In the genomic region with DNA sequence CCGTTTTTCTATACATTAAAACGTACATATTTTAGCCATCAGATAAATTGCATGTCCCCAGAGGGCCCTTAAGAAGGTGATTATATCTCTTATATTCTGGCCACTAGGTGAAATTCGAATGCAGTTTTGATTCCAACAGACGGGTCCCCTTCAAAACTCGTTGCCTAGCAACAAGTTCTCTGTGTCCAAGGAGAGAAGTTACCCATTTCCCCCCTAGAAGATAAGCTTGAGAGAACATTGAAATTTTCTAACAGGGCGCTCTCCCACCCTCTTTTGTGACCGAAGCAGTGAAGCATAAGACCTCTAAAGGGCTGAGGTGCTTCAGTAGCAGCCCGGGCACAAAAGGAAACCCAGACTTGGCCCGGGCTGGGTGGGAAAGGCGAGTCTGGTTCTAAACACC, we compare ENCODE assay signal across 7 mouse cellular contexts. TPM values are rescaled to one million over a fixed set of nuclear protein-coding genes. Genes with fewer than 3 reads are reported as not detected.
DNase-seq lines count a peak whose midpoint lies in the region; ATAC-seq and TF ChIP-seq lines count a peak whose summit lies in the region.

A gene (plus strand): TSS at position 324 of the 400 bp plus-strand sequence.

- peak within 1 kb of the TSS; percentile 50 for H3K4me3 ChIP-seq in forebrain, embryonic 12.5 days (replicated peaks)
- H3K4me3 ChIP-seq in liver, embryonic 11.5 days (ENCODE audit: low read depth, low read length) = peak within 1 kb of the TSS; percentile 53
- H3K4me3 ChIP-seq in stomach, postnatal 0 days (ENCODE audit: low read depth, low read length) = peak within 1 kb of the TSS; percentile 61

- TF ChIP-seq CTCF in stomach, postnatal 0 days (IDR thresholded peaks at IDR 0.05; ENCODE audit: low read depth) = no peak

- peak within 1 kb of the TSS; percentile 81 for H3K4me2 ChIP-seq in forebrain, embryonic 12.5 days
- H3K4me2 ChIP-seq in liver, embryonic 11.5 days = peak within 1 kb of the TSS; percentile 72
- H3K4me2 ChIP-seq in stomach, postnatal 0 days (replicated peaks; ENCODE audit: low read depth) = peak within 1 kb of the TSS; percentile 88

- DNase-seq in ovary, postnatal 14 days (ENCODE audit: low spot score) = peak; percentile 1
- DNase-seq in ovary, adult 18-20 months (ENCODE audit: low spot score) = no peak
- DNase-seq in liver, embryonic 11.5 days (ENCODE audit: low spot score) = no peak
- no peak for DNase-seq in stomach, postnatal 0 days (ENCODE audit: low spot score)
- DNase-seq in spleen, postnatal 4 days (ENCODE audit: low spot score in 2 of 2) = no peak
- no peak for DNase-seq in B cell, adult 2 months

- H3K27me3 ChIP-seq in forebrain, embryonic 12.5 days = 0 out of 2 replicates have a peak, but pooled peaks cover 8% of the 10 kb centered on the region
- peaks cover 12% of the 10 kb centered on the region for H3K27me3 ChIP-seq in liver, embryonic 11.5 days (replicated peaks; ENCODE audit: control insufficient read depth, insufficient read depth, low read length)
- H3K27me3 ChIP-seq in stomach, postnatal 0 days (ENCODE audit: control insufficient read depth, insufficient read depth, low read length) = no peaks in the 10 kb centered on the region

- ATAC-seq in forebrain, embryonic 12.5 days (ENCODE audit: low FRiP score) = peak; percentile 44
- no peak for ATAC-seq in liver, embryonic 11.5 days (replicated peaks; ENCODE audit: low FRiP score)
- ATAC-seq in stomach, postnatal 0 days (ENCODE audit: low FRiP score, low TSS enrichment) = no peak

- peak within 1 kb of the TSS; percentile 53 for H3K9ac ChIP-seq in forebrain, embryonic 12.5 days
- H3K9ac ChIP-seq in liver, embryonic 11.5 days (ENCODE audit: low read depth, low read length) = peak within 1 kb of the TSS; percentile 12; the same call in 1 of the 2 replicates
- peak within 1 kb of the TSS; percentile 57 for H3K9ac ChIP-seq in stomach, postnatal 0 days (ENCODE audit: low read length)

- H3K36me3 ChIP-seq in forebrain, embryonic 12.5 days (replicated peaks) = no peaks in the 10 kb centered on the region
- H3K36me3 ChIP-seq in liver, embryonic 11.5 days (ENCODE audit: control insufficient read depth, insufficient read depth, low read length) = no peaks in the 10 kb centered on the region
- H3K36me3 ChIP-seq in stomach, postnatal 0 days (ENCODE audit: control insufficient read depth, insufficient read depth, low read length) = no peaks in the 10 kb centered on the region

- 10% methylated on average over 10 of the region's 10 CpGs for WGBS in forebrain, embryonic 12.5 days
- 24% methylated on average over 10 of the region's 10 CpGs for WGBS in liver, embryonic 11.5 days
- WGBS in stomach, postnatal 0 days = 17% methylated on average over 10 of the region's 10 CpGs

- peaks cover 21% of the 10 kb centered on the region for H3K4me1 ChIP-seq in forebrain, embryonic 12.5 days
- H3K4me1 ChIP-seq in liver, embryonic 11.5 days (replicated peaks; ENCODE audit: control insufficient read depth, insufficient read depth, low read length) = 0 out of 2 replicates have a peak, but pooled peaks cover 2% of the 10 kb centered on the region
- no peaks in the 10 kb centered on the region for H3K4me1 ChIP-seq in stomach, postnatal 0 days (replicated peaks; ENCODE audit: control insufficient read depth, insufficient read depth)

- no peaks in the 10 kb centered on the region for H3K9me3 ChIP-seq in forebrain, embryonic 12.5 days
- H3K9me3 ChIP-seq in liver, embryonic 11.5 days (ENCODE audit: control insufficient read depth, low read length) = no peaks in the 10 kb centered on the region
- no peaks in the 10 kb centered on the region for H3K9me3 ChIP-seq in stomach, postnatal 0 days (ENCODE audit: control insufficient read depth, low read length)

- 0 out of 2 replicates have a peak within 1 kb of the TSS, but pooled peaks have one; percentile 15 for H3K27ac ChIP-seq in forebrain, embryonic 12.5 days
- H3K27ac ChIP-seq in liver, embryonic 11.5 days (ENCODE audit: low read depth, low read length) = no peak within 1 kb of the TSS
- H3K27ac ChIP-seq in stomach, postnatal 0 days (replicated peaks) = peak within 1 kb of the TSS; percentile 18; the same call in 1 of the 2 replicates

- no peak for TF ChIP-seq EP300 in stomach, postnatal 0 days (optimal IDR thresholded peaks at IDR 0.05)

RNA-seq across cellular contexts. Expression of the gene that starts here (rescaled TPM):
- polyA plus RNA-seq in forebrain, embryonic 12.5 days (2016; fragmentation: Nextera tagmentation; extraction: Ambion mirVana) = 1.3 and 1.4 TPM in 2 replicates
- not detected in 2 replicates for polyA plus RNA-seq in liver, embryonic 11.5 days (2014; fragmentation: Nextera tagmentation; extraction: Ambion mirVana)
- 1.1 and 1.7 TPM in 2 replicates for polyA plus RNA-seq in stomach, postnatal 0 days (2015; fragmentation: Nextera tagmentation; extraction: Ambion mirVana)
